Mouse (Mus musculus): ENCODE results near the gene Sult1c2. TPM values are rescaled to one million over a fixed set of nuclear protein-coding genes. Genes with fewer than 3 reads are reported as not detected.
"Not testable (repeated sequence)": the region's sequence is repeated elsewhere in the genome, so short reads cannot be mapped to it uniquely, and the experiment has no call there.

Gene Sult1c2
- not detected for total RNA-seq (2021)
- long read RNA-seq, result 0 reads

DNA sequence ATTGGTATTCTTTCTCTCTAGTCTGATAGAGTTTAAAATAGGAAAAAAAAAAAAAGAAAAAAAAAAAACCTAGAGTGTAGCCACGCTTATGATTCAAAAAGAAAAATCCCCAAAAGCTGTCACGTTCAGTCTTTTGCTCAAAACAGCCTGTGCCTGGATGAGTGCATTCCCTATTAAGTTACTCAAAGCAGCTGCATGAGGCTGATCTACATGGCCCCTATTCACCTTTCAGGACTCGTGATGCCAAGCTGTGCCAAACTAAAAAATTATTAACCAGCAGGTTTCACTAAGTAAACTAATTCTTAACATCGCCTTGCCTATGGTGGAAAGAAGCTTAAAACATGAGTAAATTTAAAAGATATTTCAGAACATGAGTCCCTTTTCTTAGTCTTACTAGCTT lies at the start of gene Sult1c2:
Gene Sult1c2, minus strand, starts transcription at position 134 of the 400 bp plus-strand sequence.
- DNase-seq (ENCODE audit: low spot score in 2 of 2), result no peak

DNA sequence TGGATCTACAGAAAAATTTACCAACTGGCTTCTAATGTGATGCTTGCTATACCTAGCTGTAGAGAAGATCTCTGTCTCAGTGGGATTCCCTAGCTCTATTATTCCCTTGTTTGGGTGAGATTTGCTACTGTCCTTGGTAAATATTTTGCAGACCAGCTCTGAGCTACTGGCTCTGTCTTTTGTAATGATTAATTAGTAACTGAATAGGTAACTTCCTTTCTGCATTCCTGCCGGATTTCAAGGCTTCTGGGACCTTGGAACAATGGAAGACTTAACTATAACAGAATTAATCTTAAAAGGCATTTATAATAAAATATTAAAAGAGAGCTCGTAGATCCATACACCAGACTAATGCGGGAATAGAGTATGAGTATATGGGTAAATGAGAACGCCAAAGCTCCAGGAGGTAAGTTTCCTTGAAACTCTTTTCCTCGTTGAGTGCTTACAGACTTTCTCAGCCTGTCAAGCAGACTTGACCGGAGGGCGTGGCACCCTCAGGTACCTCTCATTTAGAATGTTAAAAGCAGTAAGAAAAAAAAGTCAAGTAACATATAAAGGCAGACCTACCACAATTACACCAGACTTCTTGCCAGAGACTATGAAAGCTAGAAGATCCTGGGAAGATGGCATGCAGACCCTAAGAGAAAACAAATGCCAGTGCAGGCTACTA lies 33.0 kb upstream of the Sult1c2 start:
- not testable (repeated sequence) for DNase-seq (ENCODE audit: low spot score in 2 of 2)

DNA sequence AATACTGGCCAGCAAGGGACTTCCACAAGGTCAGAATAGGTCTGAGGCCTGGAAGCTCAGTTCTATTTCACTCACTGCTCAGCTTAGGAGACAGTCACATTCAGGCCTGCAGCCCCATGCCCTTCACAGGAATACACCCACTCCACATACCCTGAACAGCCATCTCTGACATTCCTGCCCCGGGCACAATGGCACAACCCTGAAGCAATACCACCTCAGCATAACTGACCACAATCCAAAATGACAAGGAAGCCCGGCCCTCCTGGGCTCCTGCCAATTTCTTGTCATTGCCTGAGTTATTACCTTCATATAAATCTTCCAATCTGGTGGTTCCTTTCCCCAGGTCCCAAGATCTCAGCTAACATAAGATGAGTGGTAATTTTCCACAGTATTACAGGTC lies 28.3 kb upstream of the Sult1c2 start:
- DNase-seq (ENCODE audit: low spot score in 2 of 2), result no peak

DNA sequence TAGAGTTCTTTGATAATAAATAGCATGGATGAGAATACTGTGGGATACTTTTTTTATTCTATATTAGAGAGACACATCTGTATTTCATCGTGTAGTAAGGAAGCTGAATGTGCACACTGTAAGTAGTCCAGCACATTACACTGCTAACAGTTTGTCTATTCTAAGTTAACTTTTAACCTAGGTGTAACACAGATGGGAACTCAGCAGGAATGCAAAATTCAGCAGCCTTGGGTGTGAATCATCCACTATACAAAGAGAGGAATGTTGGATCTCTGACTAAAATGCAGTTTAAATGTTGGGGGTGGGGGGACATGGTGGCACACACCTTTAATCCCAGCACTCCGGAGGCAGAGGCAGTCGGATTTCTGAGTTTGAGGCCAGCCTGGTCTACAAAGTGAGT lies 26.1 kb upstream of the Sult1c2 start:
- DNase-seq (ENCODE audit: low spot score in 2 of 2), result no peak

DNA sequence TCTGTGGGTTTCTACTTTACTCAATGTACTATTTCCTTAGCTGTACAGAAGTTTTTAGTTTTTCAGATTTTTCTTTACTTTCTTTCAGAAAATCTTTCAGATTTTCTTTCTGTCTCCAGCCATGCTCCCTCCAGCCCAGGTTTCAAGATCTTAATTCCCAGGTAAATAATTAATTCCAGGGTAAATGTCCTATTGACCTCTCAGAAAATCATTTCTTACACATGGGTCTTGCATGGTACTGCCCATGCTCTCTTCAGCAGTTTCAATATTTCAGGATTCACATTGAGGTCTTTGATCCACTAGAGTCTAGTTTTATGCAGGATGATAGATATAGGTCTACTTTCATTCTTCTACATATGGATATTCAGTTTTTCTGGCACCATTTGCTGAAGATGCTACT lies 23.8 kb upstream of the Sult1c2 start:
- no peak for DNase-seq (ENCODE audit: low spot score in 2 of 2)

DNA sequence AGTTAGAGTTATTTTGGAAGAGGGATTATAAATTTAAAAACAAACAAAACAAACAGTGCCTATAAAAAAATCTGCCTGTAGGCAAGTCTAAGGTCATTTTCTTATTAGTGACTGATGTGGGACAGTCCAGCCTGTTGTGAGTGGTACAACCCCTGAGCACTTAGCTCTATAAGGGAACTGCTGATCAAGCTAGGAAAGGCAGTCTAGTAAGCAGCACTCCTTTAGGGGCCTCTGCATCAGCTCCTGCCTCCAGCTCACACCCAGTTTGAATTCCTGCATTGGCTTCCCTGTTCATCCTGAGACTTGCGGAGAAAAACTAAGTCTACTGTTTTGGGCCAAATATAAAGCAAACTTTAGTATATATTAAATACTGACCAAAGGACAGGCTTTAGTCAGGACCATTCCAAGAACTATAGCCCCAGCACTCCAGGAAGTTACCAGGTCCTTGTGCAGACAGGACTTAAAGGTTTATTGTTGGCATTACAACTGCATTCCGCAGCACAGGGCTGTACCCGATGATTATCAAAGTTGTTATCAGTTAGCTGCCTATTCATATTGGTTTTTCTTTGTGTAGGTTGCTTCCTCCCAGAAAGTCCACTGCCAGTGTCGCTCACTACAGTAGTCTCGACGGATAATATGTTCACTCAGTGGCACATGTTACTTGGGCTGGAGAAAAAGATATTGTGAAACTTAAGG lies 19.3 kb upstream of the Sult1c2 start:
- DNase-seq (ENCODE audit: low spot score in 2 of 2), result no peak

DNA sequence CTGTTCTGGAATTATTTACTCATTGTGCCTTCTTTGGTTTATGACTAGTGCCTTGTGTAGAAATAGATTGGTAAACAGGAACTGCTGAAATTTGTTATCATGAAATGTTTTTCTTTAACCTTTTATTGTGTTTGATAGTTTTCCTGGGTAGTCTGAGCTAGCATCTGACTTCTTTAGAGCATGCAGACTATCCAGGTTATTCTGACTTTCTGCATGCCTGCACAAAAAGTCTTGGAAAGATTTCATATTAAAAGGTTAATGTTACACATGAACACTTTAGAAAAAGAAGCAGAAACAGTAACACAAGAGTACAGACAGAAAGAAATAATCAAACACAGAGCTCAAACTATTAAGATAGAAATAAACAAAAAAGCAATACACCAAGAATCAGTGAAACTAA lies 14.4 kb upstream of the Sult1c2 start:
- no peak for DNase-seq (ENCODE audit: low spot score in 2 of 2)

DNA sequence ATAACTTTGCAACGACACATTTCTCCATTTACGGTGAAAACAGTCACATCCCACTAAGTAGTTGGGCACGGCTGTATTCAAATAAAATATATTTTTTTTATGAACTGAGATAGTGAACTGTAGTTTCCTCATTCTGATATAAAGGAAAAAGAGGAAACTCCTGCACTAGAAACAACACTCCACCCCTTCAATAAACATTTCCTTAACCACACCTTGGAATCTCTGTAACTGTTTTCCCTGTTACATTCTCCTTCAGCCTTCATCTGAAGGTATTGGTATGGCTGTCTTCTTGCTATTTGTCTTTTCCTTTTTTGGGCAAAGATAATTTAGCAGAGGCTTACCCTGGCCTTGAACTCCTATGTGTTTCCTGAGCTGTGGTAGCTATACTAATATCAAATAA lies 8.9 kb upstream of the Sult1c2 start:
- DNase-seq (ENCODE audit: low spot score in 2 of 2), result no peak

DNA sequence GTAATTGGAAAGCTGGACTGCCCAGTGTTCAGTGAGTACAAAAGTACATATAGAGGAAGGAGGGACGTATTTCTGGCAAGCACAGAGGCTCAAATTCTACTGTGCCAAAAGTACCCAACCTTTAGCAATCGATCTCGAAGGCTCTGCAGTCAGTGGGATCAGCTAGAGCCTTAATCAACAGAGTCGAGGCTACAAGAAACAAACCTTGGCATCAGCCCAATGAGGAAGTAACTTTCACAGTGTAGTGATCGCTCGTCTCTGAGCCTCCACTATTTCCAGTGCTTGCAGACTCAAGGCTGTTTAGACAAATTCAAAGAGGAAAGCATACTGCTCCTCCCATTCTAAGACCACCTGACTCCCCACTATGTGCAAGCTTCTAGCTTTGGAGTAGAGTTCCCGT lies 343 bp downstream of the Sult1c2 start:
- no peak for DNase-seq (ENCODE audit: low spot score in 2 of 2)

DNA sequence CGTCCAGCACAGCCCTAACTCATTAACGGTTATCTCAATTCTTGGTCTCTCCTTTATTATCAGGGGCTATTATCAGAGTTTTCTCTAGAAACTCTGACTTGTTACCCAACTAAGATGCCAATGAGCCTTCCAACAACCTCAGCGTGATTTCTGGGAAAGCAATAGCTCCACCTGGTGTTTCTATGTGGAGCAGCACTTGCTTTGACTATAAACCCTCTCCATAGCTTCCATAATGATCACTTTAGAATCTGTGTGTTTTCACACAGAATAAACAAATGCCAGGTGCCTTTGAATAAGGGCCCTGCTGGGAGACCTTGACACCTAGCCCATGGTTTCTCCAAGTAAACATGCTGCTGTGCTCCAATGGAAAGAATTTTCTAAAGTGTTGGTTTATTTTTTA lies 12.8 kb downstream of the Sult1c2 start:
- DNase-seq (ENCODE audit: low spot score in 2 of 2), result peak; percentile 23 to 53

DNA sequence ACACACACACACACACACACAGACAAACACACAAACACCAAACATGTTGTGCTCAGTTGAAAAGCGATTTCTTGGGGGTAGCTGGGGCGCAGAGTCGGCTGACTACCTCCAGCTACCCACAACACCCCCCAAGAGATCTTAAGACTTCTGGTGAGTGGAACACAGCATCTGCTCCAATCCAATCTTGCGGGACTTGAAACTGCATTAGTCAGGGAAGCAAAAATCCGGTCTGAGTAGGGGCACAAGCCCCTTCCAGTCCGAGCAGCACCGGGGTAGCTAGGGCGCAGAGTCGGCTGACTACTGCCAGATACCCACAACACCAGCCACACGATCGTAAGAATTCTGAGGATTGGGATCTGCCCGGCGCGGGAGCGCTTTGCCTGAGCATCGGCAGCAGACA lies 42.2 kb downstream of the Sult1c2 start:
- DNase-seq (ENCODE audit: low spot score in 2 of 2), result not testable (repeated sequence)

DNA sequence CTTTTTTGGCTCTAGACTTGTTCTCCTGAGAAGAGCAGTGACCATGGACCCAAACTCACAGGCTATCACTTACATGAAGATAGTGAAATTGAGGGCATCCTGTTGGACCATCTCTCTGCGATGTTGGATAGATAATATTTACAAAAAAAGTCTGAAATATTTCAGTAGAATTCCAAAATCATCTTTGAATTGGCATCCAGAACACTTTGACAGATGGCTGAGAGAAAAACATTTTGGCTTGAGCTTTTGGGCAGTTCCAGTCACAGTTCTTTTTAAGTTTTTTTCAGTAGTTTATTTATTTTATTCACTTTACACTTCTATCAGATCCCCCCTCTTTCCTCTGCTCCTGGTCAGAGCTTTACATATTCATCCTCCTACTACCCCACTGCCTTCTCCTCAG lies 62.8 kb downstream of the Sult1c2 start:
- DNase-seq (ENCODE audit: low spot score in 2 of 2), result no peak

Other genes with a start within 250 kb of the Sult1c2 start
- 1 to 10 TPM; 1.0 to 1.2 TPM for gene Sgo1, start 157.0 kb downstream of the Sult1c2 start, total RNA-seq (2021)
- gene Sult1c1, start 144.3 kb upstream of the Sult1c2 start, total RNA-seq (2021), result not detected

Data from layer of hippocampus, postnatal 10 days (tissue).